Mouse (Mus musculus): ENCODE measurements at regions not wholly inside any gene's neighbourhood (a gene's known extent, or its start where the extent isn't known, plus 50 kb on each side); places are given as distances from the start of the nearest gene placed in this dataset.

- no peak for DNase-seq (ENCODE audit: low spot score in 2 of 2)
These were observed 51.6 kb upstream of the Lrfn2 start for GRCm38 (mm10) chr17:48880590-48880989.

DNA sequence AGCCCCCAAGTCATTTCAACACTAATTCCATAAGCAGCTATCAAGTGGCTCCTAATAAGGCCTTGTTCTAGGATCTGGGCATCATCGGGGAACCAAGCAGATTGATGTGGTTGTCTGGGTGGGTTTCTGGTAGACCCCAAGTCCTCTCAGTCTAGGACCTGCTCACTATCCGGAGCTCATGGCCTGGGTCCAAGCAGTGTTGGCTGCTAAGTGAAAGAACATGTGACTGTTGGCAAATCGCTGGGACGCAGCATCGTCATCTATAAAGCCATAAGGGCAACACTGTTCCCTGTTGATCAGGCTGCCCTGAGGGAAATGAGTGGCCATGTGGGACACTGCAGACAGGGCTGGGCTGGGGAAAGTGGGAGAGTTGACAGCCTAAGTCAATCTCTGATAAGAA is 50.2 kb upstream of the Lrfn2 start:
- no peak for DNase-seq (ENCODE audit: low spot score in 2 of 2)

Measured in gastrocnemius, adult 8-10 months (tissue).